Mouse (Mus musculus): ENCODE results near the gene Radil.

Radil gene

GRCm38 (mm10) chr5:142545014-142545795 lies 5.7 kb downstream of the Radil start:
- DNase-seq (ENCODE audit: low spot score) = no peak

DNA sequence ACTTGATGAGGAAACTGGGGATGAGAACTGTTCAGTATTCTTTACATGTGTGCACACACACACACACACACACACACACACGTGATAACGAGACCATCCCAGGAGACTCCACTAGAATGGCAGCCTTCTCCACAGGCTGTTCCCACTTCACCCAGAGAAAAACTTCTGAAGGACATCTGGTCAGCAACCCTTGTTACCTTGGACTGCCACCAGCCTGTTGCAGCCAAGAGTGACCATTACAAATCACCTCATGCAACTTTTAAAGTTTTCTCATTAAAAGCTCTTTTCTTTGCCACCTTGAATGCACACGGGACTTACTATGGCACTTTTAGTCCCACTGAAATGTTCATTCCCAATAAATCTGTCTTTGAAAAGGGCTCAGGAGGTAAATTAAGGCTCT lies 13.6 kb downstream of the Radil start:
- no peak for DNase-seq (ENCODE audit: low spot score)

DNA sequence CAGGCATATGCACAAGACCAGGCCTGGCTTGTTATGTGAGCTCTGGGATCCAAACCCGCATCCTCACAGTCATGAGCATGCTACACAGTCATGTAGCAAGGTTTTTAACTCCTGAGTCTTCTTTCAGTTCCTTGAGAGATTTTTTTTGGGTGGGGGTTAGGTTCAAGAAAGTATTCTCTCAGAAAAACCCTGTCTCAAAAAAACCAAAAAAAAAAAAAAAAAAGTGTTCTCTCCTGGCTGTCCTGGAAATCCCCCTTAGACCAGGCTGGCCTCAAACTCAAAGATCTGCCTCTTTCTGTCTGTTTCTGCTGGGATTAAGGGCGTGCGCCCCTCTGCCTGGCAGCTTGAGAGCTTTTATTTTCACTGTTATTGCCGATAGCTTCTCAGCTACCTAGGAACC lies 15.5 kb downstream of the Radil start:
- DNase-seq (ENCODE audit: low spot score) = no peak

GRCm38 (mm10) chr5:142529915-142530314 lies 21.0 kb downstream of the Radil start, which contains the start of gene Papolb:
Gene Papolb, minus strand, starts transcription at chr5:142530076.
- DNase-seq (ENCODE audit: low spot score) = no peak

DNA sequence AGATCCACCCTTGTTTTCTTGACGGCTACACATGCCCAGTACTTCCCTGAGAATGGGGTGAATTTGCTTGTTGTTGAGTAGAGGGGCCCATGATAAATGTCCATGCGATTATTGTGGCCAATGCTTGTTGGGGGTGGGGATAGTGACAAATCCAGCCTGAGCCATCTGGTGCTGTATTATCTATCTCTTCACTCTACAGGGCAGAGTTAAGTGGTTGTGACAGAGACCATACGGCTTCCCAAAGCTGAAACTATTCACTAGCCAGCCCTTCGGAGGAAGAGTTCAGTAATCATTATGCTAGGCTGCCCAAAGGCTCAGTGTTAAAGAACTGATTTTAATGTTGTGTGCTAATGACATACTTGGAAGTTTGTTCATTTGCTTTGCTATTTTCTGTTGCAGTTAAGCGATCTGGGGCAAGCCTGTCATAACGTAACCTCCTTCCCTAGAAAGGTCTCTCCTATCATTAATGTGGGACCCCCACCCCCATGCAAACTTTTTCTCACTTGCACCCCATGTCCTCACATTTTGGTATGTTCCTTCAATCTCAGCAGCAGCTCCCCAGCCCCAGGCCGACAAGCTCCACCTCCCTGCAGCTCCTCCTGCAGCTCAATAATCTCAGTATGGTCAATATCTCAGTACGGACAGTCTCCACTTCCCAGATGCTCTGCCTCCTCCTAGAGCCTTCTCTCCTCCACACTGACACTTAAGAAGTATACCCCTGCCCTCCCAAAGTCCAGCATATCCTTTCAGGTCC lies 26.0 kb downstream of the Radil start:
- DNase-seq (ENCODE audit: low spot score) = no peak

GRCm38 (mm10) chr5:142521195-142521866 lies 29.6 kb downstream of the Radil start:
- peak; percentile 20 for DNase-seq (ENCODE audit: low spot score)

- DNase-seq (ENCODE audit: low spot score) = no peak
These were observed 30.5 kb downstream of the Radil start for GRCm38 (mm10) chr5:142520360-142520759.

DNA sequence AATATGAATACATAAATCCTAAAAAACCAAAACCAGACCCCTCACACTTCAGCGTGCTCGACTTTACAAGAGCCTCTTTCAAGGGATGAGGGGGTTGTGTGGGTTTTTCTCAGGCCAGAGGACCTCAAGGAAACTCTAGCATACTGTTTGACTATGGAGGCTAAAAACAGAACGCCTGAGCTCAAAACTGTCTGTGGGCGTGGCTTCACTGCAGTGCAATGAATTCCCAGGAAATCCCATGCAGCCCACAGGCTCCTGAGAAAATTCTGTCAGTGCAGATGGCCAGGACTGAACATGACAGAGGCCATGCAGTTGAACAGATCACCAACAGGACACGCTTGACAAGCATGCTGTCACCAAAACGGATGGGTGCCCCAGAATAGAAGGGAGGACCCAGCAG lies 31.9 kb downstream of the Radil start:
- DNase-seq (ENCODE audit: low spot score) = no peak

DNA sequence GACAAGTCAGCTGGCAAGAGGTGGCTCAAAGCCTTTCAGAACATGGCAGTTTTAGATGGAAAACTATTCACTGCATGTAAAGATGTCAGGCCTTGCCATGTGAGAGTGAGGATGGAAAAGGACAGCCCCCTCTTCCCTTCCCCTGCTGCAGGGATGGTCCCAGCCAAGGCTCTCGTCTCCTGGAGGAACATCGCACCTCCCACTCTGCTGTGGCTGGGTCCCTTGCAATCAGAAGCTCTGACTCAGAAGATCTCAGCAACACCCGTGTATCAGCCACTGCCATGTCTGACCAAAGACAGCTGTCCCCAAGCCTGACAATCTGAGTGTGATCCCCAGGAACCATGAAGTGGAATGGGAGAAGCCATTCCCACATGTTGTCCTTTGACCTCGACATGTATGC lies 38.8 kb downstream of the Radil start:
- DNase-seq (ENCODE audit: low spot score) = no peak

GRCm38 (mm10) chr5:142510061-142510414 lies 40.9 kb downstream of the Radil start:
- DNase-seq (ENCODE audit: low spot score) = no peak

GRCm38 (mm10) chr5:142509141-142510060 lies 41.5 kb downstream of the Radil start:
- no peak for DNase-seq (ENCODE audit: low spot score)

GRCm38 (mm10) chr5:142505695-142506423 lies 45.0 kb downstream of the Radil start:
- no peak for DNase-seq (ENCODE audit: low spot score)

- no peak for DNase-seq (ENCODE audit: low spot score)
These were observed 46.7 kb downstream of the Radil start for GRCm38 (mm10) chr5:142504175-142504574.

GRCm38 (mm10) chr5:142502414-142502813 lies 48.5 kb downstream of the Radil start:
- DNase-seq (ENCODE audit: low spot score) = peak; percentile 47

DNA sequence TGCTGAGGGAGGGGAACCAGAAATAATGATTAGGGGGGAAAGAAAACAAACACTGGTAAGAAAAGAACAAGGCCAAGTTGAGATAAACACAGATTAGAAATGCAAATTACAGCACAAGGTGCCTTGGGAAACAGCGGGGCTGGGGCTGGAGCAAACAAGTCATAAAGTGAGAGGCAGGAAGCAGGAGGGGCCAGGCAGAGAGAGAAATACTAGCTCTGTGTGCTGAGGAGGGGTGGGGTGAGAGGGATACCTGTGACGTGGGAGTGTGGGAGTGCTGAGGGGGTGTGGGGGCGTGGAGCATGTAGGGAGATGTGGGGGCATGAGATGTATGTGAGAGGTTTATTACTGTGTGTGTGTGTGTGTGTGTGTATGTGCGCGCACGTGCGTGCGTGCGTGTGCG lies 50.0 kb downstream of the Radil start:
- no peak for DNase-seq (ENCODE audit: low spot score)

- no peak for DNase-seq (ENCODE audit: low spot score)
These were observed 51.9 kb downstream of the Radil start for GRCm38 (mm10) chr5:142498964-142499363.

- DNase-seq (ENCODE audit: low spot score) = no peak
These were observed 55.4 kb downstream of the Radil start for GRCm38 (mm10) chr5:142495321-142496096.

DNA sequence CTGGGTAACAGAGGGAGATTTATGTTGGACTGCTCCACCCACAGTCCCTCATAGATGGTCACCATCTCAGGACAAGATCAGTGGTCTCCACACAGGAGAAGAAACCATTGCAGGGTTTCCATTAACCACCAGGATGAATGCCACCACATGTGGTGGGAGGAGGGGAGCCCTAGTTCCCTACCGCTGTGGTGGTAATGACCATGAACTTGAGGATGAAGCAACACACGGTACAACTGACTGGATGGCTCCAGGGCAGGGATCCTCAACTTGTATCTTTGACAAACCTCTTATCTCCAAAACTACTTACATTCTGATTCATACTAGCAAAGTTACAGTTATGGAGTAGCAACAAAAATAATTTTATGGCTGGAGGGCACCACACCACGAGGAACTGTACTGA lies 57.6 kb downstream of the Radil start:
- DNase-seq (ENCODE audit: low spot score) = no peak

- DNase-seq (ENCODE audit: low spot score) = no peak
These were observed 60.8 kb downstream of the Radil start for GRCm38 (mm10) chr5:142489955-142490707.

DNA sequence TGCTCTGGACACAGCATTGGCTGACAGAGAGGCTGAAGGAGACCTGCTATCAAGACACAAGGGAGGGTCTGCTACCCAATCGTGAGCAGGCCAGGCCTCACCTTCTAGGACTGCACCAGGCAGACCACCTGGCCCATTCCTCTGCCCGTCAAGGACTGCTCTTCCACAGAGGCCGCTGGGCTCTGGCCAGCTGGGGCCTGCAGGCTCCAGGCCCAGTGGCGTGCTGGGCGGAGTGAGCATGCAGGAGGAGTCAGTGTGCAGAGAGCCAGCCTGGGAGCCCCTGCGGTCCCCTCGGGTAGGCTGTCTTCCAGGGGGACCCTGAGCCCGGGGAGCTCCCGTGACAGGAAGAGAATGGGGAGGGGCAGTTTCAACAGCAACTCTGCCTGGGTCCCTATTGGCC lies 64.2 kb downstream of the Radil start:
- no peak for DNase-seq (ENCODE audit: low spot score)

All from c-Kit-positive CD71-positive TER-119-positive erythroid progenitor cells, embryonic 14.5 days (primary cell).